Mouse (Mus musculus) bone marrow macrophage, adult 2 months (primary cell): ENCODE measurements around the gene Cfap61. TPM values are rescaled to one million over a fixed set of nuclear protein-coding genes. Genes with fewer than 3 reads are reported as not detected.

Source experiments
- H3K27ac ChIP-seq: 2 replicates; pipeline ENCODE4 v1.5.1; 2012; ENCODE audit warnings: low read depth, low read length; ENCODE audit not compliant: insufficient read depth
- H3K4me1 ChIP-seq: 2 replicates; pipeline ENCODE4 v1.6.1; 2012; ENCODE audit warnings: low read length; ENCODE audit not compliant: control insufficient read depth, insufficient read depth
- H3K4me3 ChIP-seq: 2 replicates; pipeline ENCODE4 v1.5.1; 2012; ENCODE audit warnings: mild to moderate bottlenecking, low read length, moderate library complexity; ENCODE audit not compliant: insufficient read depth
- CTCF ChIP-seq: IDR thresholded peaks from 2 replicates; pipeline ENCODE4 v1.5.1; 2012; ENCODE audit warnings: low read depth, mild to moderate bottlenecking, low read length, moderate library complexity
- POLR2A ChIP-seq: IDR thresholded peaks from 2 replicates; pipeline ENCODE4 v1.6.1; 2012; ENCODE audit warnings: mild to moderate bottlenecking, low read depth, low read length, borderline replicate concordance
- polyA plus RNA-seq: library from polyadenylated mRNA; stranded (reverse); fragments of >200 nt; gene quantifications from 2 replicates; pipeline ENCODE4 v1.2.4, GENCODE M21; 2012; ENCODE audit not compliant: missing spikeins, insufficient read depth, insufficient read length

Gene Cfap61
- polyA plus RNA-seq, 1 experiment: not detected

- H3K4me3 ChIP-seq: no peak overlapping the region
- TF ChIP-seq POLR2A (no peak), CTCF (no peak)
- no peak overlapping the region for H3K27ac ChIP-seq
- H3K4me1 ChIP-seq: no peaks in the 10 kb centered on the region
These were observed 293.1 kb downstream of the Cfap61 start for GRCm38 (mm10) chr2:146227646-146228045.

- no peak for TF ChIP-seq POLR2A
- TF ChIP-seq CTCF: no peak
- H3K4me3 ChIP-seq: no peak overlapping the region
- no peaks in the 10 kb centered on the region for H3K4me1 ChIP-seq
- no peak overlapping the region for H3K27ac ChIP-seq
These were observed 293.9 kb downstream of the Cfap61 start for GRCm38 (mm10) chr2:146228435-146228834.

GRCm38 (mm10) chr2:146231485-146231884 lies 296.9 kb downstream of the Cfap61 start:
- Histone ChIP-seq H3K4me3 (no peak overlapping the region), H3K4me1 (no peaks in the 10 kb centered on the region), H3K27ac (no peak overlapping the region)
- TF ChIP-seq POLR2A: no peak
- no peak for TF ChIP-seq CTCF

GRCm38 (mm10) chr2:146239196-146239747 lies 304.7 kb downstream of the Cfap61 start:
- Histone ChIP-seq H3K4me1 (no peaks in the 10 kb centered on the region), H3K27ac (no peak overlapping the region), H3K4me3 (no peak overlapping the region)
- TF ChIP-seq POLR2A (no peak), CTCF (no peak)

- H3K4me3 ChIP-seq: no peak overlapping the region
- no peaks in the 10 kb centered on the region for H3K4me1 ChIP-seq
- no peak overlapping the region for H3K27ac ChIP-seq
- TF ChIP-seq POLR2A: no peak
- TF ChIP-seq CTCF: no peak
These were observed 309.5 kb downstream of the Cfap61 start for GRCm38 (mm10) chr2:146244049-146244448.

GRCm38 (mm10) chr2:146245401-146245800 lies 310.8 kb downstream of the Cfap61 start:
- Histone ChIP-seq H3K4me3 (no peak overlapping the region), H3K4me1 (no peaks in the 10 kb centered on the region), H3K27ac (no peak overlapping the region)
- TF ChIP-seq CTCF: no peak
- TF ChIP-seq POLR2A: no peak

- Histone ChIP-seq H3K4me1 (no peaks in the 10 kb centered on the region), H3K27ac (no peak overlapping the region), H3K4me3 (no peak overlapping the region)
- TF ChIP-seq POLR2A (no peak), CTCF (no peak)
These were observed 312.0 kb downstream of the Cfap61 start for GRCm38 (mm10) chr2:146246409-146247075.

- no peak overlapping the region for H3K27ac ChIP-seq
- no peak overlapping the region for H3K4me3 ChIP-seq
- TF ChIP-seq CTCF (no peak), POLR2A (no peak)
- no peaks in the 10 kb centered on the region for H3K4me1 ChIP-seq
These were observed 313.0 kb downstream of the Cfap61 start for GRCm38 (mm10) chr2:146247576-146247975.

GRCm38 (mm10) chr2:146249033-146249432 lies 314.4 kb downstream of the Cfap61 start:
- Histone ChIP-seq H3K27ac (no peak overlapping the region), H3K4me1 (no peaks in the 10 kb centered on the region), H3K4me3 (no peak overlapping the region)
- TF ChIP-seq CTCF (no peak), POLR2A (no peak)

GRCm38 (mm10) chr2:146250236-146250904 lies 315.8 kb downstream of the Cfap61 start:
- TF ChIP-seq POLR2A (no peak), CTCF (no peak)
- Histone ChIP-seq H3K27ac (no peak overlapping the region), H3K4me3 (no peak overlapping the region), H3K4me1 (no peaks in the 10 kb centered on the region)
